Mouse (Mus musculus): Measurements from ENCODE around the gene Gcgr. TPM values are rescaled to one million over a fixed set of nuclear protein-coding genes. Genes with fewer than 3 reads are reported as not detected.
A peak's percentile ranks its signal among the peaks of the same experiment; 100 is the strongest.
"Not testable (repeated sequence)": the region's sequence is repeated elsewhere in the genome, so short reads cannot be mapped to it uniquely, and the experiment has no call there.

The Gcgr gene
- total RNA-seq, 2 experiments from 2014 or later = 0.38 TPM; not detected in 1

DNA sequence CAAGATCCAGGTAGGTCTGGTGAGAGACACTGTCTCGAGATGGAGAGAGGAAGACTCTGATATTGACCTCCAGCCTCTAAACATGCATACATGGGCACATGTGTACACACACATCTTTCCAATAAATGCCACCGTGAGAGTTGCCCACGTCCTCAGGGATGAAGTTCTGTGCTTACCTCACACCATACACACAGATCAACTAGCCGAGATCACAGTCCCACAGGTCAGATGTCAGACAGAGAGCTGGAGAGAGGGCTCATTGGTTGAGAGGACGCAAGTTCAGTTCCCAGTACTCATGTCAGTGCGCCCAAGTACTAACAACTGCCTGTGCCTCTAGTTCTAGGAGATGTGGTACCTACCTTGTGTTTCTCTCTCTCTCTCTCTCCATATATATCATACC is 29.5 kb upstream of the Gcgr start:
- intact Hi-C loops (cut with DNase I; ENCODE audit: low total_unique reads) = no loop called here
- no peak for DNase-seq

DNA sequence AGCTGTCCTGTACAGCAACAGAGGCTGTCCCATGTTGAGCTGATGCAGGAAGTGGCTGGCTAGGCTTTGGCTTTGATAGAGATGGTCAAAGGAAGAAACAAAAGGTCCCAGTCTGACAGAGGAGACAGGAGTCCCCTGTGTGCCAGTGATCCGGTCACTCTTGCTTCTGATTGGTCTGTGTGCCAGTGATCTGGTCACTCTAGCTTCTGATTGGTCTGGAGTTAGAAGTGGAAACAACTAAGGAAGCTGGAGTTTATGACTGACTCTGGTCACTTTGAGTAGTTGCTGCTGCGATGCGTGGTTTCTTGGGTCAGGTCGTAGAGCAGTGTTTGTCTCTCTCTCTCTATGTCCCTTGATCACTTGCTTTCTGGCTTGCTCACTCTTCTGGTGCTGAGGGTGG is 28.8 kb upstream of the Gcgr start:
- DNase-seq = no peak
- intact Hi-C loops (cut with DNase I; ENCODE audit: low total_unique reads) = no loop called here

DNA sequence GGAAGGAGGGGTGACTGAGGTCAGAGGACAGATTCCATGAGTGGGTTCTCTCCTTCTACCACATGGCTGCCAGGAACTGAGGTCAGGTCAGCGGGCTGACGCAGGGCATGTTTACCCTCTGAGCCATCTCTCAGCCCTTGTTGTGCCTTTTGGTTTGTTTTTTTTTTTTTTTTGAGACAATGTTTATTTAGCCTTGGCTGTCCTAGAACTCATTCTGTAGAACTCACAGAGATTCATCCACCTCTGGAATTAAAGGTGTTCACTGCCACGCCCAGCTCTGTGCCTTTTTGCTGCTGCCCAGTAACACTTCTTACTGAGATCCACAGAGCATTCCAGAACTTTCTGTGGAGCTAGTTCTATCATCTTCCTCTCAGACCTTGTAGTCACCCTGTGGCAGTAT is 24.8 kb upstream of the Gcgr start:
- DNase-seq = no peak
- intact Hi-C loops (cut with DNase I; ENCODE audit: low total_unique reads) = no loop called here

DNA sequence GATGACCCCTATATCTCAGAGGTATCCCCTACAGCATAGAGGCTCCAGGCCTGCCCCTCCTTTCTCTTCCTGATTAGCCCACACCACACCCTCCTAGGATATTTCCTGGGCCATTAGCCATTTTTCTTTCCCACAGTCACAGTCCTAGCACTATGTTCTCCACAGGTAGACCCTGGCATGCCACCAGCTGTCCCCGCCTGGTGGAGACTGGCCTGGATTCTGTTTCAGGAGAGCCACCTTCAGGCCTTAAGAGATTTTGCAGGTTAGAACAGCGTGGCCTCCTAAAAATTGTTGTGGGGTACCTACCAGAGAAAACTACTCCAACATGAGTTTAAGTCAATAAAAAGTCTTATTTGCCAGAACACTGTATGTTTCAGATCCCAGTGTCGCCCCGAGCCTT is 23.6 kb upstream of the Gcgr start:
- DNase-seq = no peak
- intact Hi-C loops (cut with DNase I; ENCODE audit: low total_unique reads) = no loop called here

DNA sequence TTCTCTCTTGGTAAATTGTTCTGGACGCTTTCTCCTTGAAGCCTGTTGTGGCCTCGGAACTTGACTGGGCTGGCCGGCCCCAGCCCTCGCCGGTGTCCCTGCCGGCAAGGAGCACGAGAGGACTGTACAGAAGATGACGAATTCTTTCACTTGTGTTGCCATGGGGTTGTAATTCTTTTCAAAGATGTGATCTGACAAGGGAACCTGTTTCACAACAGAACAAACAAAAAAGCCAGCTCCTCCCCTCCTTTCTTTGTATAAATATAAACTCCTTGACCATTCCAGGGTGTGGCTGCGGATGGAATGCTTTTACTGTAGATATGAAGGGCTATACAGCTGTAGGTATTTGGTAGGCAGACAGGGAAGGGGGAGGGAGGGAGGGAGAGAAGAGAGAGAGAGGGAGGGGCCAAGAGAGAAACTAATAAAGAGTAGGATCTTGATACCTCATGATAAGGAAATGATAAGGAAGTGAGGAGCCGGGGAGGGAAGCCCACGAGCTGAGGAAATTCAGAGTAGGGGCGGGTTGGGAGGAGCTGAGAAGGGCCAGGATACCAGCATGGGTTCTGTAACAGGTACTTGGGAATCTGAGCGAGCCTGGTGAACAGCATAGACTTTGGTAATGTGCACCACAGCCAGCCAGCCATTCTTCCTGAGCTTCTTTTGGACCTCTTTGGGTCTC is 22.7 kb upstream of the Gcgr start:
- DNase-seq = no peak
- intact Hi-C loops (cut with DNase I; ENCODE audit: low total_unique reads) = no loop called here

DNA sequence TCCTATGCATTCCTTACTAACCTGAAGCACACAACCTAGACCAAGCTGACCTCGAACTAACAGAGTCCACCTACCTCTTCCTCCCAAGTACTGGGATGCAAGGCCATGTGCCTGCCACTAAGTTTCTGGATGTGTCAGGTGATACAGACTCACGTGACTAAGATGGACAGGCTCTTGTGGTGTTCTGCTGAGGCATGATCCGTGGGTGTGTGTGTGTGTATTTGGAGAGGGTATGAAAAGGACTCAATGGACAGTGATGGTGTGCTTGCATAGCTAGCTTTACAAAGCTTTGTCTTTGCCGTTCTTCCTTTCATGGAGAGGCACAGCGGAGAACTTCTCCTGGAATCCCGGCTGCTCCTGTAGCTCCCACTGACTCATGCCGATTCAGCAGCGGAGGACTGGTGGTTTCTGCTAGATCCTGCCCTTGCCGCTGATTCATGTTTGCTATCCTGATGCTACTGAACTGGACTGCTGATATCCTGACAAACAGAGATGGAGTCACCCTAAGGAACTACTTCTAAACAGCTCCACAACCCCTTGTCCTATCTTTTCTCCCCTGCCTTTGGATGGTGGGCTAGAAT is 22.1 kb upstream of the Gcgr start:
- no peak for DNase-seq
- intact Hi-C loops (cut with DNase I; ENCODE audit: low total_unique reads) = no loop called here

DNA sequence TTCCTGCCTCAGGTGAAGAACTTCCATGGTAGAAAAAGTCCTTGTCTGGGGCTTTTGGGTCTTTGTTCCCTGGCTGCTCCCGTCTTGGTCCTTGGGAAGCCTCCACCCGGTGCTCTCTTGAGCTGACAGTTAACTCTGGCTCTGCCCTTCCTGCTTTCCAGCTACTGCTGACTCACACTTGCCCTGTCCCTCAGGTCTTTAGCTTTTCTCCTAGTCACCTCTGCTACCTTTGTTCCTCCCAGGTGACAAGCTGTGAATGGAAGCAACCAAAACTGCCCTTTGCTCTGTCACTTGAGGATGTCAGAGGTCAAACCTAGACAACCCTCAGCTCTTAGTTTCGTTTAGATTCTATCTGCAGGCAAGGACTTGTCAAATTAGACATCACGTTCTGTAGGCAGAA is 20.6 kb upstream of the Gcgr start:
- intact Hi-C loops (cut with DNase I; ENCODE audit: low total_unique reads) = loop anchor here (5.0 kb wide), 1 partner anchor 52 kb away; no protein-coding TSS in a partner anchor

DNA sequence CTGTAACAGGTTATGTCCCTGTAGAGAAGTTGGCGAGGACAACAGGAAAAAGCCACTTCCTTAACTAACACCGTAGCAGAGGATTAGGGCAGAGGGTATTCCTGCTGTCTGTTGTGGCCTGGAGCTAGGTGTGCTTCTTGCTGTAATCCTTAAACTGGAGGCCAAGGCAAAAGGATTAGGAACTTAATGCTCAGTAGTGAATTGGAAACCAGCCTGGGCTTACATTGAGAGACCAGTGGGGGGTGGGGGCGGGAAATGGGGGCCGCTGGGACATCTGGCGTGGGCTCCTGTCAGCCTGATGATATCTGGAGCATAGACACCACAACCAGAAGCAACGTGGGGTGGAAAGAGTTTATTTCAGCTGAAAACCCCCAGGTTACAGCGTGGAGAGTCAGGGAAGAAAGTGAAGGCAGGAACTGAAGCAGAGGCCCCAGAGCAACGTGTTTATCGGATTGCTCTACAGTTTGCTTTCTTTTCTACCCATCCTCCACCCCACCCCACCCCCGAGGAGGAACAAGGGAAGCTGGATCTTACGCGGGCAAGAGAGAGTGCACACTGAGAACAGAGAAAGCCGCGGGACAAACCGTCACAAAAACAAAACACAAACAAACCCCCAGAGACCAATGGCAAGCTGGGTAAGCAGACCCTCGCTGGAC is 20.0 kb upstream of the Gcgr start:
- intact Hi-C loops (cut with DNase I; ENCODE audit: low total_unique reads) = loop anchor here (5.0 kb wide), 1 partner anchor 52 kb away; no protein-coding TSS in a partner anchor
- DNase-seq = no peak

More for the DNA sequence above, 20.6 kb upstream of the Gcgr start:
- no peak for DNase-seq

DNA sequence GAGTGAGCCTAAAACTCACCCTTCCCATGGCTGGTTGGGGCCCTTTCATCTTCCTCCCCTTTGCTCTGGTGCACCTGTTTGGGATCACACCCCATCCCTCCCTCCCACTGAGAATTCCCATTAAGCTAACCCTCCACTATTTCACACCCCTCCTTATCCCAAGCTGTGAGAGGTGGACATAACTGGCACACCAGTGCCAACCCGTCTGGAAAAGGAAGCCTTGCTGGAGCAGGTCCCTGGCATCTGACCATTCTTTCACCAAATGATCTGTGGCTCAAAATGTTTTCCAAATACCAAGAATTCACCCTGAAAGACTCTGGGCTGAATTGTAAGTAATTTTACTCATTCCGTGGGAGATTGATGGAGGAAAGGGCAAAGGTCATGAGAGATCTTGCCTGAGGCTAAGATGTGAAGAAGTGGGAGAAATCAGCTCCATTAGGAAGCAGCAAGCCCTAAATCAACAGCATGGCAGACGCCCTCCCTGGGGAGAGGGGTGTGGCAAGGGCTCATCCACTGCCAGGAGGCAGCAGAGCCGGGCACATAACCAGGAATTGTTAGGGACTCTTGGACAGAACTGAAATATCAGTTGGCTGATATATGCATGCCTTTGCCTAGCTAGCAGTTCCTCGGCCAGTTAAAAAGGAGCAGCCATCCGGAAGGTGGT is 17.6 kb upstream of the Gcgr start:
- intact Hi-C loops (cut with DNase I; ENCODE audit: low total_unique reads) = loop anchor here (5.0 kb wide), 1 partner anchor 49 kb away; no protein-coding TSS in a partner anchor
- DNase-seq = no peak

DNA sequence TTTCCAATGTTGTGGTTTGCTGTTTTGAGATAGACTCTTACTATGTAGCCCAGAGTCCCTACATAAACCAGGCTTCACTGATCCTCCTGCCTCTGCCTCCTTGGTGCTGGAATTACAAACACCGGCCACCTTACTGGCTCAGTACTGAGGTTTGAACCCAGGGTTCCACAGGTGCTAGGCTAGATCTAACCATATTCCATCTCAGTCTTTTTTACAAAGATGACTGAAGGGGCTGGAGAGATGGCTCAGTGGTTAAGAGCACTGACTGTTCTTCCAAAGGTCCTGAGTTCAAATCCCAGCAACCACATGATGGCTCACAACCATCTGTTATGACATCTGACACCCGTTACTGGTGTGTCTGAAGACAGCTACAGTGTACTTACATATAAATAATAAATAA is 16.2 kb upstream of the Gcgr start:
- not testable (repeated sequence) for DNase-seq
- intact Hi-C loops (cut with DNase I; ENCODE audit: low total_unique reads) = loop anchor here (5.0 kb wide), 1 partner anchor 48 kb away; no protein-coding TSS in a partner anchor

DNA sequence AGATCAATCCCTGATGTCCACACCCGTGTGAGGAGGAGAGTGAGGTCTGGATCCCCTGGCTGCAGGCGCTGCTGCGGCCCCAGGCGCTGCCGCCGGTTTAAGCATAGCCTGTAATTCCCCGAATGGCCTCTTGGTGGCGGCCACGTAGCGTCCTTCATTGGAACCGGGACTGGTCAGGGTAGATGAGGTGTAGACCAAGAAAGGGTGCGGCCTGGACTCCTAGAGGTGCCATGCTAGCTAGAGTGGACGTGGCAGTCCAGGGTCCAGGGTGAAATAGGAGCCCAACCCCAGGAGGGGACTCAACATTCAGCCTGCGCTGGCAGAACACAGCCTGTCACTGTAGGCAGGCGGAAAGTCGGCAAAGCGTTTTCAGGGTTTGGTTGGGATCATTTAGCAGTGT is 14.9 kb upstream of the Gcgr start:
- intact Hi-C loops (cut with DNase I; ENCODE audit: low total_unique reads) = loop anchor here (5.0 kb wide), 1 partner anchor 97 kb away; no protein-coding TSS in a partner anchor
- DNase-seq = peak; percentile 84

DNA sequence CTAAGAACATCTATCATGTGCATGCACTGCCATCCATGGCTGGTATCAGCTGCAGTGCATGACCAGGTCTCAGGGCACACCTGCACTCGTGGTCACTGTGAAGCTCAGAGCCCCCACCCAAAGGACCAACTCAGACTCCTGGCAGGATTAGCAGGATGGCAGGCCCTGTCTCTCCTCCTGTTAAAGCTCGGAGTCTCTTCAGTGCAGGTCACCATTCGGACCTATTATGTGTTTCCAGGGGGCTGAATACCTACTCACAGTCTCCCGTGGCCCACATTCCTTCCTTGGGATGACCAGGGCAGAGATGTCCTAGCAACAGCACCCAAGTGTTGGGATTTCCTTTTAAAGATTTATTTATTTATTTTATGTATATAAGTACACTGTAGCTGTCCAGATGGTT is 13.4 kb upstream of the Gcgr start:
- intact Hi-C loops (cut with DNase I; ENCODE audit: low total_unique reads) = loop anchor here (5.0 kb wide), 1 partner anchor 95 kb away; no protein-coding TSS in a partner anchor
- no peak for DNase-seq

DNA sequence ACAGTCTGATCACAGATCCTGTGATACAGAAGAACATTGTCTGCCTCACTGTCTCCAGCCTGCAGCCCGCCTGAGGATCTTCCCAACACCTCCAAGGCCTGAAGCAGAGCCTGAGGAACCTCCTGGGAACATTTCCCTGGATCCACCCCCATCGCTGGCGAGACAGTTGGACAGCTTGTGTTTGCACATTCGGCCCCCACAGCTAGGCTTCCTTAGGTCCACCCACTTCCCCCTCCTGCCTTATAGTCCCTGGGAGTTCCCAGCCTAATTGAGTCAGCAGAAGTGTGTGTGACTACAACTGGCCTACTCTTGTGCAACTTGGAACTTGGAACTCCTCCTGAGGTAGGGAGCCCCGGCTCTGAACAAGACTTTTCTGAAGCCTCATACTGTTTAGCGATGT is 12.5 kb upstream of the Gcgr start:
- intact Hi-C loops (cut with DNase I; ENCODE audit: low total_unique reads) = loop anchor here (5.0 kb wide), 1 partner anchor 94 kb away; no protein-coding TSS in a partner anchor

DNA sequence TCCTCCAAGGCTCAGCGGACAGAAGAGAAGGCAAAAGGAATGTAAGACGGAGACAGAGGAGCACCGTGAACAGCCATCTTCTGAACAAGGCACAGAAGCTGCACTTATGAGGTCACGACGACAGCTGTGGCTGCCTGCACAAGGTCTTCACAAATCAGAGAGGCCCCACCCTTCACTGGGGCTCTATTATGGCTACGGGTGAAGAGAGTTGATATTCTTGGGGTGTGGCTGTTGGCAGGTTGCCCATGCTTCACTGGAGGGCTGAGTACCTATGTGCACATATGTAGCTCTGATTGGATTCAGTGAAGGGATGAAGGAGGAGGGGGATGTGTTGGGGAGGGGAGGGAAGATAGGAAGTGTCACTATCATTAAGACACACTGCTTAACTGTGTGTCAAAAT is 11.9 kb upstream of the Gcgr start:
- intact Hi-C loops (cut with DNase I; ENCODE audit: low total_unique reads) = loop anchor here (5.0 kb wide), 1 partner anchor 94 kb away; no protein-coding TSS in a partner anchor

More for the DNA sequence above, 12.5 kb upstream of the Gcgr start:
- DNase-seq = peak; percentile 59

DNA sequence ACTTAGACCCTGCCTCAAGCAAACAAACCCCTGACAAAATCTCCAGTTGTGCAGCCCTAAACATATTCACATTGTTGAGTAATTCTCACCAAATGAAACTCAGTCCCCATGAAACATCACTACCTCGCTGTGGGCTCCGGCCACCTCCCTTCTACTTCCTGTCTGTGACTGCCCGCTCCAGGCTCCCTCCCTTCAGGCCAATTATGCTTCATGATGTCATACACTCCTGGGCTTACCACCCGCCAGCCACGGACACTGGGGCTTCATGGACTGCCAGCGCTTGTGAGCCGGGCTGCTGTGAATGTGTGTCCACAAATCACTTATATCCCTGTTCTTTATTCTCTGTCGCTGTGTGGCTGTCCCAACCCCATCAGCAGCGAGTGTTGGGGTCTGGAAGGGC is 10.8 kb upstream of the Gcgr start:
- intact Hi-C loops (cut with DNase I; ENCODE audit: low total_unique reads) = loop anchor here (5.0 kb wide), 1 partner anchor 93 kb away; no protein-coding TSS in a partner anchor
- DNase-seq = peak; percentile 72

More for the DNA sequence above, 11.9 kb upstream of the Gcgr start:
- no peak for DNase-seq

DNA sequence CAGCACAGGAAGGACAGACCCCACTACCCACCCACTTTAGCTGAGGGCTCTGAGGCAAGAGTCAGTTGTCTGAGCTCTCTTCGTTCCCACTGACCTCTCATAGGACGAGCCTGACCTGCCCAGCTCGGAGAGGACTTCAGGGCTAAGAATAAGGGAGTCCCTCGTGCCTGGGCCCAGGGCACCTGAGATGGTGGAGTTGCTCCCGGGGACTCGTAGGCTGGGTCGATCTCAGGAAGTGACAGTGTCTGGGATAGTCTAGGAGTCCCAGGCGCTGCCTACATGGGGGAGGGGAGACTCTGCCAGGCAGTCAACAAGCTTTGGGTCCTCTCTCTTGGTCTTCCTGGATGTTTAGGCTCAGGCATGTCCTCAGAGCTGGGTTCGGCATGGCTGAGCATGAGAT is 10.0 kb upstream of the Gcgr start:
- intact Hi-C loops (cut with DNase I; ENCODE audit: low total_unique reads) = no loop called here
- DNase-seq = no peak

DNA sequence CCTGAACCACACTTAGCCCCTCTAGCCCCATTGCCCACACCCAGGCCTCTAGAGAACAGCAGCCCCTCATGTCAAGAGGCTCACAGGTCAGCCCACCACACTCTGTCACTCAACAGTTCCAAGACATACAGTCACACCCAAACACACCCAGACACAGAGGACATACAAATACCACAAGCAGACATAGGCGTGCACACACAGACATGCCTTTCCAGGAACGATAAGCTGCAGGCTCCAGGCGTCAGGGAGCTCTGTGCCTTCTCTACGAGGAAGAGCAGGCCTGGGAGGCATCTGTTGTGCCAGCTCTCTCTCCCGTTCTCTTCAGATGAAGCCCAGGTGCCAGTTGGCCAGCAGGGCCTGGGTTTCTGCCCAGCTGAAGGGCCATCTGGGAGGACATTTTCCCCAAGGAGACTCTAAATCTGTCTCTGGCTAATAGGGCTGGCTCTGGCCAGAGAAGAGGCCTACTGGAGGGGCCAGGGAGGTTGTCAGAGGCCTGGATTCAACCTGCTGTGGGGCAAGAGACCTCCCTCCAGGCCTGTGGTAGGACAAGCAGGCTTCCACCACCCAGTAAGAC is 9.4 kb upstream of the Gcgr start:
- peak; percentile 78 for DNase-seq
- intact Hi-C loops (cut with DNase I; ENCODE audit: low total_unique reads) = no loop called here

DNA sequence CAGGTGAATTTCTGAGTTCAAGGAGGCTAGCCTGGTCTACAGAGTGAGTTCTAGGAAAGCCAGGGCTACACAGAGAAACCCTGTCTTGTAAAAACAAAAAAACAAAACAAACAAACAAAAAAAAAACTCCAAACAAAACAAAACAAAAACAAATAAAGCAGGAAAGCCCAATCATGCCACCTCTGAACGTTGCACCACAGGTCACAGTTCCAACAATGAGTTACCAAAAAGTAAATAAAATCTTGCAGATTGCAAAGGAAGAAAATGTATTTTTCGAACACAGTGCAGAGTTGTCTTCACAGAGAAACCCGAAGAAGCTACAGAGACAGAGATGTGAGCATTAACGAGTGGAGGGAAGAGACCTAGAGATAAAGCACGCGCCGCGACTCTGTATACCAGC is 7.9 kb upstream of the Gcgr start:
- no peak for DNase-seq
- intact Hi-C loops (cut with DNase I; ENCODE audit: low total_unique reads) = no loop called here

DNA sequence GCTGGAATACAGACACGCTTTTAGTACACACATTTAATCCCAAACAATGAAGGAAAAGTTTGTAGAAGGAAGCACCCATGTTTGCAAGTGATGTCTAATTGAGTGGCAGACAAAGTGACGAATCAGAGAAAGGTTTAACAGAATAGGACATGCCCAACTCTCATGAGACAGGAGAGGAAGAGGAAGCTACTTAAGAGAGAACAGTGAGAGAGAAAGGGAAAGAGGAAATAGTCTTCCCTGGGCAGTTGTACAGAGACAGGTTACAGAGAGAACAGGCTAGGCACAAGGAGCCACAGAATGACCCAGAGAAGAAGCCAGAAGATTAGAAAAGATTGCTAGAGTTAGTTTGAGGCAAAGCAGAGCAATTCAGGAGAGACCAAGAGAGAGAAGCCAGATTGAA is 4.5 kb upstream of the Gcgr start:
- no peak for DNase-seq
- intact Hi-C loops (cut with DNase I; ENCODE audit: low total_unique reads) = no loop called here

Measured in gastrocnemius, postnatal 14 days (tissue).